Mouse (Mus musculus): ENCODE measurements around the gene Neu3. TPM values are rescaled to one million over a fixed set of nuclear protein-coding genes. Genes with fewer than 3 reads are reported as not detected.

Neu3 gene
- total and polyA plus RNA-seq, 3 experiments, result 8.5 to 11.5 (median 11.0) TPM

DNA sequence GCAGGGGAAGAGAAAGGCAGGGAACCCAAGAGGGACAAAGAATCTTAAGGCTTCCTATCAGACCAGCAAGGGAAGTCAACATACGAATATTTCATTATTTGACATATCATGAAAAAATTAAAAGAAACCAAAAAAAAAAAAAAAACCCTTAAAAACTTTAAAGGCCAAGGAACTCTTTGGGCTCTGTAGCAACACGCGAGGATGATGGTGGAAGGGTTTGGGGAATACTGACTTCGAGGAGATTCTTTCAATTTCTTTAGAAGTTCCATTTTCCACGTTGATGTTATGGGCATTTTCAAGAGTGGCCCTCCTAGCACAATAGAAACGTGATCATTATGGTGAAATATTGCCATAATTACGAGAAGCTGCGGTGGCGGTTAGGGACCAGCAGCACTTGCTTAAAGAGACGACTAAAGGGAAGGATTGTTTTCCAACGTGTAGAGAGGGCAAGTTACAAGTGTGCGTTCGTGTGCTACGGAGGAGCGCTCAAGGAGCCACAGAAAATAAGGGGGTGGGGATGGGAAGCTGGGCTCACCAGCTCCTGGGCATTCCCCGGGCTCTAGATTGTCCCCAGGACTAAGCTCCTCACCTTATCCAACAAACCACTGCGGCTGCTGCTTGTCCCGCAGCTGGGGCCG is 30.1 kb upstream of the Neu3 start:
- Histone ChIP-seq H3K4me3 (replicated peaks in 1 of 3; ENCODE audit: low read depth in 2 of 3, low read length in 2 of 3, poor library complexity in 1 of 3) (peak overlapping the region; percentile 80 to 95 (median 88)), H3K4me1 (ENCODE audit: control insufficient read depth in 1 of 2, insufficient read depth in 2 of 2) (peaks cover 3 to 41% of the 10 kb centered on the region in 2 experiments), H3K36me3 (replicated peaks in 1 of 2; ENCODE audit: control insufficient read depth in 1 of 2, insufficient read depth in 1 of 2, low read length in 1 of 2) (peaks cover 16 to 26% of the 10 kb centered on the region in 2 experiments), H3K9me3 (replicated peaks; ENCODE audit: low read length) (no peaks in the 10 kb centered on the region), H3K27me3 (replicated peaks) (no peaks in the 10 kb centered on the region), H3K27ac (ENCODE audit: insufficient read depth, low read depth) (peak overlapping the region; percentile 5; the same call in 1 of the 2 replicates), H3K79me2 (replicated peaks; ENCODE audit: control insufficient read depth, extremely low read depth, insufficient read depth, poor library complexity, severe bottlenecking) (peaks cover 51% of the 10 kb centered on the region), H3K9ac (ENCODE audit: insufficient read depth, low read depth) (peak overlapping the region; percentile 80), H3K4me2 (ENCODE audit: insufficient read depth, low read depth, poor library complexity, severe bottlenecking) (peak overlapping the region; percentile 100)
- TF ChIP-seq MXI1 (IDR thresholded peaks at IDR 0.05; ENCODE audit: low read depth, low read length) (0 out of 2 replicates have a peak, but pooled peaks have one; percentile 48), EP300 (IDR thresholded peaks at IDR 0.05; ENCODE audit: low read length) (no peak), POLR2AphosphoS2 (IDR thresholded peaks at IDR 0.05; ENCODE audit: low read depth, low read length) (0 out of 2 replicates have a peak, but pooled peaks have one; percentile 61), SIN3A (IDR thresholded peaks at IDR 0.05; ENCODE audit: low read length) (peak; percentile 61; the same call in 1 of the 2 replicates), BHLHE40 (IDR thresholded peaks at IDR 0.05; ENCODE audit: low read depth, low read length) (0 out of 2 replicates have a peak, but pooled peaks have one; percentile 20), NELFE (IDR thresholded peaks at IDR 0.05; ENCODE audit: low read depth, low read length) (no peak), CHD1 (IDR thresholded peaks at IDR 0.05; ENCODE audit: low read depth, low read length) (peak; percentile 67; the same call in 1 of the 2 replicates)
- dilution Hi-C loops (cut with MboI; ENCODE audit: extremely low pct_ligation_motif_present, extremely low pct_unique_long_range_greater_than_20kb, low sequenced_read_pairs), result no loop called here
- DNase-seq (ENCODE audit: extremely low read depth), result no peak
- in situ Hi-C loops (cut with MboI; ENCODE audit: low pct_ligation_motif_present, low pct_unique_long_range_greater_than_20kb, low sequenced_read_pairs), result no loop called here

DNA sequence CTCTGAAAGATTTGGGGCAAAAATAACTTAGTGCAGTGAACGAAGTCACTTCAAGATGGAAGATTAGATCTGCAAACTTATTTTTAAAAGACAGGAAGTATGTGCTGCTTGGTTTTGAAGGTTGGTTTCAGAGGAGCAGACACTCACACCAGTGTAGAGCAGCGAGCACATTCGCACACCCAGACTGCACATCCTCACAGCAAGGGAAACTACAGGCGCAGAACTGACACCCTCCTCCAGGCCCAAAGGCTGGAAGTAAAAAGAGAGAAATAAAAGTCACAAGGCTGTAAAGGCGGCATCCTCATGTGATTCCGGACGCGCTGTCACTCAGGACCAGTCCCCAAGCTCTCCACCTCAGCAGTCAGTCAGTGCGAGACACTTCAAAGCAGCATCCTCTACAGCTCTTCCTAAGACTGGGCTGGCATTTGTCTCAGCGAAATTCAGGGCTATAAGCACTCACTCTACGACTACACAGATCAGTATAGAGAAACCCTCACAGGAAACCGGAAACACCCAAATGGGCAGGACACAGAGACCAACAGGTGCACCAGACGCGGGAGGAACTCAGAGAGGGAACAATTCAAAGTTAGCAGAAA is 28.1 kb upstream of the Neu3 start:
- peaks cover 70% of the 10 kb centered on the region for H3K79me2 ChIP-seq (replicated peaks; ENCODE audit: control insufficient read depth, extremely low read depth, insufficient read depth, poor library complexity, severe bottlenecking)
- in situ Hi-C loops (cut with MboI; ENCODE audit: low pct_ligation_motif_present, low pct_unique_long_range_greater_than_20kb, low sequenced_read_pairs), result no loop called here
- DNase-seq (ENCODE audit: extremely low read depth), result no peak
- H3K27me3 ChIP-seq (replicated peaks), result no peaks in the 10 kb centered on the region
- peaks cover 18 to 38% of the 10 kb centered on the region in 2 experiments for H3K36me3 ChIP-seq (replicated peaks in 1 of 2; ENCODE audit: control insufficient read depth in 1 of 2, insufficient read depth in 1 of 2, low read length in 1 of 2)
- peak overlapping the region; percentile 27 for H3K9ac ChIP-seq (ENCODE audit: insufficient read depth, low read depth)
- H3K4me2 ChIP-seq (ENCODE audit: insufficient read depth, low read depth, poor library complexity, severe bottlenecking), result peak overlapping the region; percentile 88
- H3K27ac ChIP-seq (ENCODE audit: insufficient read depth, low read depth), result peak overlapping the region; percentile 43
- H3K4me3 ChIP-seq (replicated peaks in 1 of 3; ENCODE audit: low read depth in 2 of 3, low read length in 2 of 3, poor library complexity in 1 of 3), result peak overlapping the region; percentile 47 to 88 (median 60)
- dilution Hi-C loops (cut with MboI; ENCODE audit: extremely low pct_ligation_motif_present, extremely low pct_unique_long_range_greater_than_20kb, low sequenced_read_pairs), result no loop called here
- 0 out of 2 replicates have a peak, but pooled peaks have one; percentile 39 for TF ChIP-seq CHD1 (IDR thresholded peaks at IDR 0.05; ENCODE audit: low read depth, low read length)
- TF ChIP-seq RCOR1 (conservative IDR thresholded peaks at IDR 0.05; ENCODE audit: low read depth, low read length), result 0 out of 2 replicates have a peak, but pooled peaks have one; percentile 38
- TF ChIP-seq SIN3A (IDR thresholded peaks at IDR 0.05; ENCODE audit: low read length), result peak; percentile 60; the same call in 1 of the 2 replicates
- TF ChIP-seq ZNF384 (IDR thresholded peaks at IDR 0.05; ENCODE audit: low read depth, low read length), result no peak
- TF ChIP-seq NELFE (IDR thresholded peaks at IDR 0.05; ENCODE audit: low read depth, low read length), result no peak
- TF ChIP-seq PAX5 (IDR thresholded peaks at IDR 0.05; ENCODE audit: low read length), result no peak
- no peak for TF ChIP-seq POLR2AphosphoS2 (IDR thresholded peaks at IDR 0.05; ENCODE audit: low read depth, low read length)
- TF ChIP-seq HCFC1 (IDR thresholded peaks at IDR 0.05; ENCODE audit: low read depth, low read length), result peak; percentile 42; the same call in 1 of the 2 replicates
- 0 out of 2 replicates have a peak, but pooled peaks have one; percentile 7 for TF ChIP-seq TCF12 (IDR thresholded peaks at IDR 0.05; ENCODE audit: low read depth, low read length)
- no peaks in the 10 kb centered on the region for H3K9me3 ChIP-seq (replicated peaks; ENCODE audit: low read length)
- H3K4me1 ChIP-seq (ENCODE audit: control insufficient read depth in 1 of 2, insufficient read depth in 2 of 2), result peaks cover 14 to 60% of the 10 kb centered on the region in 2 experiments

All from CH12.LX (cell line).